Mouse (Mus musculus): ENCODE data around the gene Tmem190. TPM values are rescaled to one million over a fixed set of nuclear protein-coding genes. Genes with fewer than 3 reads are reported as not detected.
"Not testable (repeated sequence)": the region's sequence is repeated elsewhere in the genome, so short reads cannot be mapped to it uniquely, and the experiment has no call there.

Gene Tmem190
- polyA plus RNA-seq, 1 experiment, result not detected

DNA sequence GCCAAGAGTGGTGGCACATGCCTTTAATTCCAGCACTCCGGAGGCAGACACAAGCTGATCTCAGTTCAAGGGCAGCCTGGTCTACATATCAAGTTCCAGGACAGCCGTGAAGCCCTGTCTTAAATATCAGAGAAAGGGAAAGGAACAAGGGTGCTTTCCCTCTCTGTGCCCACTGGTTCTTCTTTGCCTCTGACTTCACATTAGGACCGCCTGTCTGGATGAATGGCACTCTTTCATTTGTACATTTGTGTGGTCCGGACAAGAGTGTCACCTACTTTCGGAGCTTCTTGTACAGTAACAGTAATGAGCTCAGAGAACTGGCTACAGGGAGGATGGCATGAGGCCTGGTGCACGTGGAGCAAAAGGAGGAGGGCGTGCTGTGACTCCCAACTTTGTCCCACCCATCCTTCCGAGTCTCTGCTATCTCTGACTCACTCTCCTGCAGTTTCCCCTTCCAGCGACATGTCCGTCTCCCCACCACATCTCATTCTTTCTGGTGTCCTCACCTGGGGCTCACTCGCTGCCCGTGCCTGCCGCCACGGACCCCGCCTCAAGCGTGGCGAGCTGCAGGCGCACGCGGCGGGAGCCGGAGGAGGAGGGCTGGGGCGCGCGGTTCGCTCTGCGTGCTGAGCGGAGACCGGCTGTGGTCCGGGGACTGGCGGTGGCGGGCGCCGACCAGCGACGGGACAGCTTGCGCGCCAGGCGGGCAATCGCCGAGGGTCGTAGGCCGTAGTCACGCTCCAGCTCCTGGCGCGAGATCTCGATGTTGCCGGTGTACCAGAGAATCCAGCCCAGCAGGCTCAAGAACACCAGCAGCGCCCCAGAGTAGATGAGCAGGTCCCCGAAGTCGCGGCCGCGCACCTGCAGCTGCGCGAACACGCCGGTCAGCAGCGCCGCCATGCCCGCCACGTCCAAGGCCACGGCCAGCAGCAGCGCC is 6.0 kb downstream of the Tmem190 start:
- no peak overlapping the region for H3K27ac ChIP-seq (ENCODE audit: insufficient read depth, low read length)
- peak overlapping the region; percentile 64 for H3K4me3 ChIP-seq (ENCODE audit: insufficient read depth, low read length)
- TF ChIP-seq CTCF (IDR thresholded peaks at IDR 0.05; ENCODE audit: extremely low read depth, insufficient read depth, low read length) (no peak), POLR2A (IDR thresholded peaks at IDR 0.05; ENCODE audit: extremely low read depth, insufficient read depth, low read length) (peak; percentile 36; the same call in 1 of the 2 replicates)
- peaks cover 3% of the 10 kb centered on the region; the same call in 1 of the 2 replicates for H3K4me1 ChIP-seq (ENCODE audit: control insufficient read depth, insufficient read depth, low read length)

DNA sequence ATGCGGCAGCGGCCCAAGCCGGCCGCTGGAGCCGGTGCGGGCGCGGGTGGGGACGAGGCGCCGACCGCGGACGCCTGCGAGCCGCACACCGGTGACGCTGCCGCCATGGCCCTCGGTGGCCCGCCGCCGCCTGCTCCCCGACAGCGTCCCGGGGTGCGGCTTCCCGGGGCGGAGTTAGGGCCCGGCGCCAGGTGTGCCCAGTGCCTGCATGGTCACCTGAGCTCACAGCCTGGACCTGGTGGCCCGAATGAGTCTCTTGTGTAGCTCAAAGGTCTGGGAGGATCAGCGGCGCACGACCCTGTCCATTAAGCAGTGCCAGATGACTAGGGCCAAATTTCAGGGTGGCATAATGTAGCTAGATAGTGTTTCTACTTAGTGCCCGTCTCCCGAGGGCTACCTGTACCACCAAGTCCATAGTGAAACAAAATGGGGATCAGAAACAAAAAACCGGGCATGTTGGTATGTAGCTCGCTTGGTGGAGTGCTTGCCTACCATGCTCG is 6.7 kb downstream of the Tmem190 start, which contains the start of gene Tmem238:
Gene Tmem238, minus strand, starts transcription at position 221 of the 500 bp plus-strand sequence.
- peak within 1 kb of the TSS; percentile 64 for H3K4me3 ChIP-seq (ENCODE audit: insufficient read depth, low read length)
- H3K27ac ChIP-seq (ENCODE audit: insufficient read depth, low read length), result no peak within 1 kb of the TSS
- H3K4me1 ChIP-seq (ENCODE audit: control insufficient read depth, insufficient read depth, low read length), result peaks cover 5% of the 10 kb centered on the region; the same call in 1 of the 2 replicates
- TF ChIP-seq POLR2A (IDR thresholded peaks at IDR 0.05; ENCODE audit: extremely low read depth, insufficient read depth, low read length) (no peak), CTCF (IDR thresholded peaks at IDR 0.05; ENCODE audit: extremely low read depth, insufficient read depth, low read length) (no peak)

GRCm38 (mm10) chr7:4792278-4793212 is 9.8 kb downstream of the Tmem190 start, which contains the start of gene Rpl28:
Gene Rpl28, plus strand, starts transcription at chr7:4792874.
- no peak for TF ChIP-seq CTCF (IDR thresholded peaks at IDR 0.05; ENCODE audit: extremely low read depth, insufficient read depth, low read length)
- peak; percentile 98 for TF ChIP-seq POLR2A (IDR thresholded peaks at IDR 0.05; ENCODE audit: extremely low read depth, insufficient read depth, low read length)
- H3K4me1 ChIP-seq (ENCODE audit: control insufficient read depth, insufficient read depth, low read length), result peaks cover 5% of the 10 kb centered on the region; the same call in 1 of the 2 replicates
- peak within 1 kb of the TSS; percentile 67 for H3K27ac ChIP-seq (ENCODE audit: insufficient read depth, low read length)
- H3K4me3 ChIP-seq (ENCODE audit: insufficient read depth, low read length), result peak within 1 kb of the TSS; percentile 71

GRCm38 (mm10) chr7:4793248-4793647 is 10.5 kb downstream of the Tmem190 start:
- peak overlapping the region; percentile 71 for H3K4me3 ChIP-seq (ENCODE audit: insufficient read depth, low read length)
- not testable (repeated sequence) for H3K27ac ChIP-seq (ENCODE audit: insufficient read depth, low read length); H3K4me1 ChIP-seq (ENCODE audit: control insufficient read depth, insufficient read depth, low read length)

GRCm38 (mm10) chr7:4793674-4794073 is 10.9 kb downstream of the Tmem190 start:
- H3K4me3 ChIP-seq (ENCODE audit: insufficient read depth, low read length), result peak overlapping the region; percentile 71
- H3K27ac ChIP-seq (ENCODE audit: insufficient read depth, low read length), result no peak overlapping the region
- TF ChIP-seq CTCF (IDR thresholded peaks at IDR 0.05; ENCODE audit: extremely low read depth, insufficient read depth, low read length), result no peak
- TF ChIP-seq POLR2A (IDR thresholded peaks at IDR 0.05; ENCODE audit: extremely low read depth, insufficient read depth, low read length), result no peak
- peaks cover 4% of the 10 kb centered on the region; the same call in 1 of the 2 replicates for H3K4me1 ChIP-seq (ENCODE audit: control insufficient read depth, insufficient read depth, low read length)

DNA sequence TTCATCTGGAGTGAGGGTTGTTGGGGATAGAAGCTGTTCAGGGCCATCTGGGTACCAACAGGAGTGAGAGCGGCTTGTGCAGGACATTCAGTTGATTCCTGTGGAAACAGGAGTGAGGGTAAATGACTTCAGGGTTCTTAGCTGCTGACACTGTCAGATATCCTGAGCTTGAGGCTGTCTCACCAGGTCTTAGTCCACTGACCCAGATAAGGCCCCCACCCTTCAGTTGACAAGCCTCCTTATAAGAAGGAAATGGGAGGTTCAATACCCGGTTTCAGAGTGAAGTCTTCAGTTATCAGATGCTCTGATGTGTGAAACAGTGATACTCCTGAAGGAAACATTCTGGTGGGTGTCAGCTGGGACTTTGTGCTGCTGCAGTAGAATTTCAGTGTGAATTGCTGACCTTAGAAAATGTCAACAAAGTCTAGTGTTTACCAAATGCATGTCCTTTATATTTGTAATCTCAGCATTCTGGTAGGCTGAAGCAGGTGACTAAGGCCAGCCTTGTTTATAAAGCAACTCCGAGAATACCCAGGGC is 12.0 kb downstream of the Tmem190 start:
- Histone ChIP-seq H3K4me1 (ENCODE audit: control insufficient read depth, insufficient read depth, low read length) (peaks cover 3% of the 10 kb centered on the region; the same call in 1 of the 2 replicates), H3K27ac (ENCODE audit: insufficient read depth, low read length) (no peak overlapping the region)
- TF ChIP-seq CTCF (IDR thresholded peaks at IDR 0.05; ENCODE audit: extremely low read depth, insufficient read depth, low read length) (no peak), POLR2A (IDR thresholded peaks at IDR 0.05; ENCODE audit: extremely low read depth, insufficient read depth, low read length) (no peak)

GRCm38 (mm10) chr7:4795767-4796433 is 13.2 kb downstream of the Tmem190 start:
- Histone ChIP-seq H3K4me3 (ENCODE audit: insufficient read depth, low read length) (no peak overlapping the region), H3K4me1 (ENCODE audit: control insufficient read depth, insufficient read depth, low read length) (peaks cover 3% of the 10 kb centered on the region; the same call in 1 of the 2 replicates), H3K27ac (ENCODE audit: insufficient read depth, low read length) (no peak overlapping the region)
- TF ChIP-seq POLR2A (IDR thresholded peaks at IDR 0.05; ENCODE audit: extremely low read depth, insufficient read depth, low read length) (peak; percentile 32; the same call in 1 of the 2 replicates), CTCF (IDR thresholded peaks at IDR 0.05; ENCODE audit: extremely low read depth, insufficient read depth, low read length) (peak; percentile 45; the same call in 1 of the 2 replicates)

More for the DNA sequence above, 12.0 kb downstream of the Tmem190 start:
- no peak overlapping the region; the same call in 1 of the 2 replicates for H3K4me3 ChIP-seq (ENCODE audit: insufficient read depth, low read length)

DNA sequence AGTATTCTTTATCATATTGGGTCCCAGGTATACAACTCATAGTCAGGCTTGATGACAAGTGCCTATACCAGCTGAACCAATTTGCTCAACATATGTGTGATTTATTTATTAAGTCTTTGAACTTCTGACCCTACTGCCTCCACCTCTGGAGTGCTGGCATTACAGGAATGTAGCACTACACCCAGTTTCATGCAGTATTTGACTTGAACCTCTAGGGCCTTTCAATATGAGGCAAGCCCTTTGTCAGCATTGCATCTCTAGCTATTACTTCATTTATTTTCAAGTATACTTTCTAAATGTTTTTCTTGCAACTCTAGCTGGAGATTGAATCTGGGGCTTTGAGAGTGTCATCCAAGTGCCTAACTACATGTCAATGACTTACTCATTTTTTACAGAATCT is 19.5 kb downstream of the Tmem190 start:
- Histone ChIP-seq H3K27ac (ENCODE audit: insufficient read depth, low read length) (no peak overlapping the region), H3K4me3 (ENCODE audit: insufficient read depth, low read length) (no peak overlapping the region), H3K4me1 (ENCODE audit: control insufficient read depth, insufficient read depth, low read length) (no peaks in the 10 kb centered on the region; the same call in 1 of the 2 replicates)
- TF ChIP-seq CTCF (IDR thresholded peaks at IDR 0.05; ENCODE audit: extremely low read depth, insufficient read depth, low read length) (no peak), POLR2A (IDR thresholded peaks at IDR 0.05; ENCODE audit: extremely low read depth, insufficient read depth, low read length) (no peak)
